28 mouse cellular contexts compared by ENCODE assay signal in genomic region chr15:77892420-77892819, GRCm38 (mm10). TPM values are rescaled to one million over a fixed set of nuclear protein-coding genes. Genes with fewer than 3 reads are reported as not detected.
DNase-seq lines count a peak whose midpoint lies in the region; ATAC-seq and TF ChIP-seq lines count a peak whose summit lies in the region.
"Had no signal": no experiment of that assay in that cellular context is flagged by ENCODE, and none has a peak within 500 bp of the region (broad histone marks: within the 10 kb centered on the region; RNA-seq: fewer than 3 reads in every experiment).

No protein-coding gene starts in this region.

- peak; percentile 2 for DNase-seq in gastrocnemius, postnatal 14 days
- DNase-seq in gastrocnemius, postnatal 36 days = no peak
- DNase-seq in lung, adult 18-20 months = peak; percentile 50
- no peak for DNase-seq in lung, postnatal 25 days (ENCODE audit: low spot score)
- peak; percentile 58 for DNase-seq in lung, postnatal 36 days
- no peak for DNase-seq in hindbrain, embryonic 11.5 days (ENCODE audit: low spot score)
- DNase-seq: adrenal gland, postnatal 10 days; cerebellum, adult 2 months; cerebellum, postnatal 25 days; layer of hippocampus, adult 9-11 months; liver, embryonic 13.5 days; retina, postnatal 1 day; right cerebral cortex, postnatal 14 days had no signal

- H3K9me3 ChIP-seq in hindbrain, embryonic 11.5 days (ENCODE audit: control insufficient read depth, low read length) = no peaks in the 10 kb centered on the region
- H3K9me3 ChIP-seq: embryonic facial prominence, embryonic 10.5 days; embryonic facial prominence, embryonic 15.5 days; heart, embryonic 10.5 days; heart, embryonic 15.5 days; hindbrain, embryonic 15.5 days; limb, embryonic 10.5 days; limb, embryonic 15.5 days; liver, embryonic 13.5 days; megakaryocyte, embryonic 14.5 days; midbrain, embryonic 12.5 days; neural tube, embryonic 15.5 days; stomach, embryonic 15.5 days had no signal

- no peak for TF ChIP-seq CTCF in embryonic fibroblast, embryonic 13.5 days (IDR thresholded peaks at IDR 0.05; ENCODE audit: borderline replicate concordance, insufficient read depth, low read length)

- ATAC-seq in hindbrain, embryonic 11.5 days (ENCODE audit: low FRiP score) = no peak
- ATAC-seq: forebrain, embryonic 14.5 days; inflammation-experienced regulatory T-cells, adult 6 months; Patski had no signal

- no peaks in the 10 kb centered on the region for H3K27me3 ChIP-seq in hindbrain, embryonic 11.5 days (ENCODE audit: control insufficient read depth, insufficient read depth, low read length)
- H3K27me3 ChIP-seq: embryonic facial prominence, embryonic 15.5 days; heart, embryonic 15.5 days; hindbrain, embryonic 15.5 days; limb, embryonic 15.5 days; megakaryocyte, embryonic 14.5 days; midbrain, embryonic 12.5 days; neural tube, embryonic 15.5 days; Patski; stomach, embryonic 15.5 days had no signal

- peaks cover 20% of the 10 kb centered on the region for H3K4me1 ChIP-seq in embryonic fibroblast, embryonic 13.5 days (ENCODE audit: control insufficient read depth, insufficient read depth, low read length)
- H3K4me1 ChIP-seq in hindbrain, embryonic 11.5 days (replicated peaks; ENCODE audit: control insufficient read depth, insufficient read depth, low read length) = no peaks in the 10 kb centered on the region
- H3K4me1 ChIP-seq: heart, embryonic 15.5 days; hindbrain, embryonic 15.5 days; midbrain, embryonic 12.5 days; neural tube, embryonic 15.5 days had no signal

- WGBS in hindbrain, embryonic 11.5 days = 90% methylated on average over 10 of the region's 10 CpGs

- H3K36me3 ChIP-seq in hindbrain, embryonic 11.5 days (ENCODE audit: control insufficient read depth, insufficient read depth, low read length) = no peaks in the 10 kb centered on the region
- H3K36me3 ChIP-seq: embryonic facial prominence, embryonic 10.5 days; embryonic facial prominence, embryonic 15.5 days; heart, embryonic 10.5 days; heart, embryonic 15.5 days; hindbrain, embryonic 15.5 days; limb, embryonic 10.5 days; limb, embryonic 15.5 days; liver, embryonic 13.5 days; midbrain, embryonic 12.5 days; neural tube, embryonic 15.5 days; stomach, embryonic 15.5 days had no signal

- no peak overlapping the region for H3K4me3 ChIP-seq in embryonic fibroblast, embryonic 13.5 days (ENCODE audit: insufficient read depth, low read length)
- H3K4me3 ChIP-seq in hindbrain, embryonic 11.5 days (ENCODE audit: low read depth, low read length) = no peak overlapping the region
- H3K4me3 ChIP-seq: embryonic facial prominence, embryonic 10.5 days; embryonic facial prominence, embryonic 15.5 days; heart, embryonic 10.5 days; heart, embryonic 15.5 days; hindbrain, embryonic 15.5 days; limb, embryonic 10.5 days; limb, embryonic 15.5 days; liver, embryonic 13.5 days; megakaryocyte, embryonic 14.5 days; midbrain, embryonic 12.5 days; neural tube, embryonic 15.5 days; stomach, embryonic 15.5 days had no signal

- H3K27ac ChIP-seq in embryonic fibroblast, embryonic 13.5 days (ENCODE audit: insufficient read depth, low read length) = peak overlapping the region; percentile 90
- H3K27ac ChIP-seq in hindbrain, embryonic 11.5 days (ENCODE audit: low read depth, low read length) = no peak overlapping the region
- H3K27ac ChIP-seq: embryonic facial prominence, embryonic 10.5 days; embryonic facial prominence, embryonic 15.5 days; heart, embryonic 15.5 days; hindbrain, embryonic 15.5 days; limb, embryonic 10.5 days; limb, embryonic 15.5 days; liver, embryonic 13.5 days; midbrain, embryonic 12.5 days; neural tube, embryonic 15.5 days; stomach, embryonic 15.5 days had no signal

- no peak overlapping the region for H3K9ac ChIP-seq in hindbrain, embryonic 11.5 days (ENCODE audit: low read depth, low read length)
- H3K9ac ChIP-seq: embryonic facial prominence, embryonic 15.5 days; heart, embryonic 15.5 days; hindbrain, embryonic 15.5 days; limb, embryonic 15.5 days; liver, embryonic 13.5 days; midbrain, embryonic 12.5 days; neural tube, embryonic 15.5 days; stomach, embryonic 15.5 days had no signal

- no peak for TF ChIP-seq POLR2A in embryonic fibroblast, embryonic 13.5 days (IDR thresholded peaks at IDR 0.05; ENCODE audit: low read depth, low read length)

- intact Hi-C loops in gastrocnemius, postnatal 14 days (cut with DNase I; ENCODE audit: low total_unique reads) = no loop called here
- intact Hi-C loops in gastrocnemius, postnatal 36 days (cut with DNase I) = loop anchor here (5.0 kb wide), 1 partner anchor 40 kb away; no protein-coding TSS in a partner anchor

- H3K4me2 ChIP-seq in hindbrain, embryonic 11.5 days (replicated peaks; ENCODE audit: low read depth, low read length) = no peak overlapping the region
- H3K4me2 ChIP-seq: embryonic facial prominence, embryonic 15.5 days; heart, embryonic 15.5 days; hindbrain, embryonic 15.5 days; limb, embryonic 15.5 days; liver, embryonic 13.5 days; midbrain, embryonic 12.5 days; neural tube, embryonic 15.5 days; stomach, embryonic 15.5 days had no signal

RNA-seq across cellular contexts. Expression of gene Txn2, which starts 36.4 kb away (rescaled TPM):
- 100 to 1,000 TPM; 221 to 245 TPM for total RNA-seq in gastrocnemius, postnatal 14 days (2021)
- total RNA-seq in gastrocnemius, postnatal 36 days (2021) = 100 to 1,000 TPM; 207 to 218 TPM
- polyA plus RNA-seq in embryonic fibroblast, embryonic 13.5 days (2011; ENCODE audit: insufficient read length, low read depth, missing spikeins) = 229 and 271 TPM in 2 replicates
- polyA plus RNA-seq in hindbrain, embryonic 11.5 days (2014; fragmentation: Nextera tagmentation; extraction: Ambion mirVana) = 251 and 253 TPM in 2 replicates

RNA-seq across cellular contexts. Expression of gene Myh9, which starts 50.4 kb away (rescaled TPM):
- total RNA-seq in gastrocnemius, postnatal 14 days (2021) = 100 to 1,000 TPM in 1 of 2 experiments, 10 to 100 TPM in 1; 96.9 to 111 TPM
- total RNA-seq in gastrocnemius, postnatal 36 days (2021) = 10 to 100 TPM; 48.4 to 49.1 TPM
- 718 and 1,071 TPM in 2 replicates for polyA plus RNA-seq in embryonic fibroblast, embryonic 13.5 days (2011; ENCODE audit: insufficient read length, low read depth, missing spikeins)
- 20.7 and 29.8 TPM in 2 replicates for polyA plus RNA-seq in hindbrain, embryonic 11.5 days (2014; fragmentation: Nextera tagmentation; extraction: Ambion mirVana)

Comparison
In these comparisons a context has a peak if more than half of its experiments do, and no peak if none do; other contexts are left out.
1. DNase-seq: peak in gastrocnemius, postnatal 14 days (single experiment), lung, adult 18-20 months (2 of 2) and lung, postnatal 36 days (single experiment); none in gastrocnemius, postnatal 36 days (0 of 2), lung, postnatal 25 days (single experiment) and hindbrain, embryonic 11.5 days (single experiment).